Mouse (Mus musculus): ENCODE data around the gene Cdca4. TPM values are rescaled to one million over a fixed set of nuclear protein-coding genes. Genes with fewer than 3 reads are reported as not detected.
"Not testable (repeated sequence)": the region's sequence is repeated elsewhere in the genome, so short reads cannot be mapped to it uniquely, and the experiment has no call there.

The Cdca4 gene
- polyA plus RNA-seq, 1 experiment from 2014 or later: 46.9 TPM

GRCm38 (mm10) chr12:112830570-112830969 is 1.3 kb upstream of the Cdca4 start:
- H3K4me2 ChIP-seq: peak overlapping the region; percentile 77
- no peak for ATAC-seq (ENCODE audit: low read depth)
- no peak overlapping the region for H3K27ac ChIP-seq (replicated peaks)
- peak overlapping the region; percentile 97 for H3K4me3 ChIP-seq
- WGBS: 92% methylated on average over 3 of the region's 3 CpGs
- H3K4me1 ChIP-seq (replicated peaks): peaks cover 52% of the 10 kb centered on the region
- H3K36me3 ChIP-seq: peaks cover 27% of the 10 kb centered on the region
- peak overlapping the region; percentile 87 for H3K9ac ChIP-seq
- no peaks in the 10 kb centered on the region for H3K9me3 ChIP-seq
- H3K27me3 ChIP-seq: no peaks in the 10 kb centered on the region

GRCm38 (mm10) chr12:112830141-112830540 is 918 bp upstream of the Cdca4 start:
- peak overlapping the region; percentile 97 for H3K4me3 ChIP-seq
- WGBS: 38% methylated on average over 2 of the region's 2 CpGs
- peaks cover 30% of the 10 kb centered on the region for H3K36me3 ChIP-seq

GRCm38 (mm10) chr12:112828501-112829243 is 551 bp downstream of the Cdca4 start:
- Histone ChIP-seq H3K4me3 (peak overlapping the region; percentile 97), H3K27ac (replicated peaks) (peak overlapping the region; percentile 94), H3K27me3 (no peaks in the 10 kb centered on the region), H3K36me3 (peaks cover 38% of the 10 kb centered on the region), H3K4me2 (peak overlapping the region; percentile 97), H3K4me1 (replicated peaks) (peaks cover 69% of the 10 kb centered on the region), H3K9ac (peak overlapping the region; percentile 98), H3K9me3 (no peaks in the 10 kb centered on the region)
- 1% methylated on average over 51 of the region's 51 CpGs for WGBS
- ATAC-seq (ENCODE audit: low read depth): peak; percentile 80

More at GRCm38 (mm10) chr12:112830141-112830540, 918 bp upstream of the Cdca4 start:
- peaks cover 54% of the 10 kb centered on the region for H3K4me1 ChIP-seq (replicated peaks)
- H3K27me3 ChIP-seq: no peaks in the 10 kb centered on the region
- no peaks in the 10 kb centered on the region for H3K9me3 ChIP-seq
- peak overlapping the region; percentile 84 for H3K27ac ChIP-seq (replicated peaks)
- H3K4me2 ChIP-seq: peak overlapping the region; percentile 77
- peak overlapping the region; percentile 87 for H3K9ac ChIP-seq
- no peak for ATAC-seq (ENCODE audit: low read depth)

GRCm38 (mm10) chr12:112825901-112826300 is 3.3 kb downstream of the Cdca4 start:
- H3K27me3 ChIP-seq: no peaks in the 10 kb centered on the region
- no peak overlapping the region for H3K4me3 ChIP-seq
- no peak overlapping the region for H3K4me2 ChIP-seq
- H3K9ac ChIP-seq: peak overlapping the region; percentile 98; the same call in 1 of the 2 replicates
- 94% methylated on average over 5 of the region's 5 CpGs for WGBS
- H3K36me3 ChIP-seq: peaks cover 39% of the 10 kb centered on the region
- peaks cover 72% of the 10 kb centered on the region for H3K4me1 ChIP-seq (replicated peaks)
- H3K27ac ChIP-seq (replicated peaks): no peak overlapping the region
- ATAC-seq (ENCODE audit: low read depth): no peak
- H3K9me3 ChIP-seq: no peaks in the 10 kb centered on the region

- Histone ChIP-seq H3K9ac (no peak overlapping the region), H3K4me1 (replicated peaks) (peaks cover 59% of the 10 kb centered on the region), H3K4me3 (no peak overlapping the region), H3K9me3 (no peaks in the 10 kb centered on the region), H3K27me3 (no peaks in the 10 kb centered on the region), H3K27ac (replicated peaks) (no peak overlapping the region), H3K36me3 (peaks cover 63% of the 10 kb centered on the region), H3K4me2 (no peak overlapping the region)
- WGBS: 83% methylated on average over 4 of the region's 4 CpGs
- ATAC-seq (ENCODE audit: low read depth): no peak
These were observed 6.0 kb downstream of the Cdca4 start for GRCm38 (mm10) chr12:112823221-112823620.

GRCm38 (mm10) chr12:112822676-112823075 is 6.5 kb downstream of the Cdca4 start:
- Histone ChIP-seq H3K9me3 (no peaks in the 10 kb centered on the region), H3K4me3 (no peak overlapping the region), H3K36me3 (peaks cover 68% of the 10 kb centered on the region), H3K4me1 (replicated peaks) (peaks cover 53% of the 10 kb centered on the region), H3K27me3 (no peaks in the 10 kb centered on the region), H3K4me2 (no peak overlapping the region), H3K27ac (replicated peaks) (no peak overlapping the region), H3K9ac (no peak overlapping the region)
- 79% methylated on average over 2 of the region's 2 CpGs for WGBS
- ATAC-seq (ENCODE audit: low read depth): no peak

GRCm38 (mm10) chr12:112821974-112822373 is 7.2 kb downstream of the Cdca4 start:
- peaks cover 68% of the 10 kb centered on the region for H3K36me3 ChIP-seq
- no peak for ATAC-seq (ENCODE audit: low read depth)

DNA sequence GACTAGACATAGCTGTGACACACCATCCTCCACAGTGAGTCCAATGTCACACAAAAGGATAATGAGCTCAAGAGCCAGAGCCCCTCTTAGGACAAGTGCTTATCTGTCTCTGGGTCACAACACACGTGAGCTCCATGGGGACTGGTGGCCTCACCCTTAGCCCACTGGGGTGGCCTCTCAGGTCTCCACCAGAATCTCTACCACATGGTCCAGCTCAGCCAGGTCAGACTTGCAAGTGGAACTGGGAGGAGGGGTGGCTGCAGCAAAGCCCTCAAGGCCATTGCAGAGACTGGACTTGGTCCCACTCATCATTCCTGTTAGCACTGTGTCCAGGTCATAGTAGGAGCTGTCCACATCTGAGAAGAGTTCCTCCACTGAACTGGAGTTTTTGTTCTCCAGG is 8.0 kb downstream of the Cdca4 start:
- no peak overlapping the region for H3K4me3 ChIP-seq
- no peaks in the 10 kb centered on the region for H3K9me3 ChIP-seq
- H3K4me2 ChIP-seq: no peak overlapping the region
- peaks cover 67% of the 10 kb centered on the region for H3K36me3 ChIP-seq
- no peak for ATAC-seq (ENCODE audit: low read depth)
- 79% methylated on average over 1 of the region's 1 CpGs for WGBS
- H3K27ac ChIP-seq (replicated peaks): no peak overlapping the region
- H3K9ac ChIP-seq: no peak overlapping the region
- peaks cover 39% of the 10 kb centered on the region for H3K4me1 ChIP-seq (replicated peaks)
- H3K27me3 ChIP-seq: no peaks in the 10 kb centered on the region

More at GRCm38 (mm10) chr12:112821974-112822373, 7.2 kb downstream of the Cdca4 start:
- H3K9me3 ChIP-seq: no peaks in the 10 kb centered on the region
- 93% methylated on average over 4 of the region's 4 CpGs for whole genome bisulfite sequencing
- peaks cover 46% of the 10 kb centered on the region for H3K4me1 ChIP-seq (replicated peaks)
- H3K9ac ChIP-seq: no peak overlapping the region
- H3K4me2 ChIP-seq: no peak overlapping the region
- no peak overlapping the region for H3K4me3 ChIP-seq
- no peak overlapping the region for H3K27ac ChIP-seq (replicated peaks)
- no peaks in the 10 kb centered on the region for H3K27me3 ChIP-seq

DNA sequence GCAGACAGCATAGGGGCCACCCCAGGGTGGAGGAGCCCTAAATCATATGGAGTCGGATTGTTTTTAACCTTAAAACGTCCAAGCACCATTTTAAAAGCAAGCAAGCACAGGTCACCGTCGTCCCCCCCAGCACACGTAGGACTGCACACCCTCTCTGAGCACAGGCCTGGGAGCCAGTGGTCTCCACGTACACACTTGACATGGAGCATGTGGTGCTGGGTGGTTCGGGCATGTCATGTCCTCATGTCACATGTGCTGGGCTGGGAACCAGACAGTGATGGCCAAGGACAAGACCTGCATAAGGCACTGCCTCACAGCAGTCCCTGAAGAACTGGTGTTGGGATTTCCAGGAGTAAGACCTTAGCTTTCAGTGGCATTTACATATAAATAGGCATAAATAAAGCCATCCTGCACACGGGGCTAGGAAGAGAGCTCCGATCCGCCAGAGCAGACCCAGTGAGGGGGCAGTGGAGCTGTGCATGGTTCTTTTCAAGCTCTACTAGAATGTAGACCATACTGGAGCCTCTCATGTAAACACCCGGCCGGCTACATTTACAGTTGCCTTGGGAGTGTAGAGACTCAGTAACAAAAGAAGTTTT is 8.7 kb downstream of the Cdca4 start:
- H3K36me3 ChIP-seq: peaks cover 70% of the 10 kb centered on the region
- ATAC-seq (ENCODE audit: low read depth): no peak
- H3K9me3 ChIP-seq: no peaks in the 10 kb centered on the region
- H3K4me2 ChIP-seq: no peak overlapping the region
- no peak overlapping the region for H3K4me3 ChIP-seq
- H3K9ac ChIP-seq: no peak overlapping the region
- peaks cover 32% of the 10 kb centered on the region for H3K4me1 ChIP-seq (replicated peaks)
- 78% methylated on average over 12 of the region's 12 CpGs for WGBS
- no peak overlapping the region for H3K27ac ChIP-seq (replicated peaks)
- H3K27me3 ChIP-seq: no peaks in the 10 kb centered on the region

DNA sequence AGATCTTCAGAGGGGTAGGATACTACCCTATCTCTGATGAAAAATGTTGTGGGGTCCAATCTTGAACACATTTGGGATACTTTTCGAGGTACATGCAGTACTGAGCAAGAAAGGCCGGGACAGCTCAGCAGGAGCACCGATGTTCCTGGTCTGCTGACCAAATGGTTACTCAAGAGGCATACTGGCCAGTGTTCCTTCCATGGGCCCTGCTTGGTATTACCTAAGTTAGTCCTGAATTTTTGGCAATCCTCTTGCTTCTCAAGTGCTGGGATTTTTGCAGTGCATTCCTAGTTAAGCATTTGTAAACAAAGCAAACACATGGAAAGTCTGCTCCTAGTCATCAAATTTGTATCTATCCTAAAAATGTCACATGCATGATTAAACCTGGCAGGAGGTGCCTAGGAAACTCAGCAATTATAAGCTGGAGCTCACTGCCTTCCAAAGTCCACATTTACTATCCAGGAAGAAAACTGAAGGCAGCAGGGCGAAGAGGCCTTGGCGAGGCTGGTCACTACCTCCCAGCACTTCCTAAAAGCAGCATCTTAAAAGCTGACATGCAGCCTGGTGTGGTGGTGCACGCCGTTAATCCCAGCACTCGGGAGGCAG is 10.1 kb downstream of the Cdca4 start:
- H3K27ac ChIP-seq (replicated peaks): no peak overlapping the region
- H3K36me3 ChIP-seq: peaks cover 74% of the 10 kb centered on the region
- no peak overlapping the region for H3K4me3 ChIP-seq
- no peaks in the 10 kb centered on the region for H3K27me3 ChIP-seq
- 94% methylated on average over 8 of the region's 8 CpGs for WGBS
- H3K4me1 ChIP-seq (replicated peaks): peaks cover 20% of the 10 kb centered on the region; the same call in 1 of the 2 replicates
- no peak overlapping the region for H3K9ac ChIP-seq
- H3K4me2 ChIP-seq: no peak overlapping the region
- no peaks in the 10 kb centered on the region for H3K9me3 ChIP-seq
- no peak for ATAC-seq (ENCODE audit: low read depth)

DNA sequence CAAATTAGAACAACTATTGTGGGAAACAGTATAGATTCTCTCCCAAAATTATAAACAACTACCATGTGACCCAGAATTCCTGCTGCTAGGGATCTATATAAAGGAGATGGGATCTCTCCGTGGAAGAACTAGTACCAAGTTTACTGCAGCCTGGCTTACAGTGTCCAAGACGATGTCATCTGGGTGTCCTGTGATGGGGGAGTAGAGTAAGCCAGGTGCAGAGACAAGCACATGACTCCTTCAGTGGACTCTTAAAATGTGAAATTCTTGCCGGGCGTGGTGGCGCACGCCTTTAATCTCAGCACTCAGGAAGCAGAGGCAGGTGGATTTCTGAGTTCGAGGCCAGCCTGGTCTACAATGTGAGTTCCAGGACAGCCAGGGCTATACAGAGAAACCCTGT is 12.4 kb downstream of the Cdca4 start:
- not testable (repeated sequence) for ATAC-seq (ENCODE audit: low read depth); H3K4me3 ChIP-seq; H3K27ac ChIP-seq (replicated peaks); H3K4me1 ChIP-seq (replicated peaks); H3K27me3 ChIP-seq; H3K9me3 ChIP-seq; H3K9ac ChIP-seq; H3K4me2 ChIP-seq
- WGBS: 81% methylated on average over 7 of the region's 7 CpGs
- peaks cover 88% of the 10 kb centered on the region for H3K36me3 ChIP-seq

- H3K36me3 ChIP-seq: peaks cover 82% of the 10 kb centered on the region
- H3K4me2 ChIP-seq: no peak overlapping the region
- no peak overlapping the region for H3K4me3 ChIP-seq
- no peak overlapping the region for H3K9ac ChIP-seq
- no peak for ATAC-seq (ENCODE audit: low read depth)
- 51% methylated on average over 4 of the region's 4 CpGs for WGBS
- no peaks in the 10 kb centered on the region for H3K9me3 ChIP-seq
- no peaks in the 10 kb centered on the region for H3K4me1 ChIP-seq (replicated peaks)
- no peak overlapping the region for H3K27ac ChIP-seq (replicated peaks)
- no peaks in the 10 kb centered on the region for H3K27me3 ChIP-seq
These were observed 12.9 kb downstream of the Cdca4 start for GRCm38 (mm10) chr12:112816294-112816693.
